Mouse (Mus musculus): Measurements from ENCODE around the gene Ece1.

Ece1 gene

DNA sequence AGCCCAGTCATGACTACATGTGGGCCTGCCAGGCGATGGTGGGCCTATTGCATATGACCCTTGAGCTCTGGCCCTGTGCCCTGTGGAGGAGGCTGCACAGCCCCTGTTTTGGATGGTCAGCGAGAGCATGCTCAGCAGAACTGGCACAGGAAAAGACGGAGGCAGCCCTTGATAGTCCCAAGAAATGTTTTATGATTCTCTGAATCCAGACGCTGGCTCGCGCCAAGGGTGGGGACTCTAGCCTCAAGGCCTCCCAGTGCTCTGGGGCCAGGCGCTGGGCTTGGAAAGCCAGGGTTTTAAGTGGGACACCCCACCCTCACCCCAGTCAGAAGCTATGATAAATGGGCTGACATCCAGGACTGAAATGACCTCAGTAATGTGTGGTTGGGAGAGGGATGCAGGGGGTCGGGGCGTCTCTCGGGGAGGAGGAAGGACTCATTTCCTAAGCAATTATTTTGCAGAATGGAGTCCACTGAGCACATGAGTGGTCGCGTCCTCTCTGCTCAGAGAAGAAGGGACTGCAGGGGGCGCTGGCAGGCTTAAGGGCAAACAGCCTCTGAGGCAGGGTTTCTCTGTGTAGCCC, 5.7 kb downstream of the Ece1 start:
- ChIA-PET CTCF (interaction anchor here (0.5 to 2.8 kb wide), 16 partner anchors 10 to 1835 kb away, joined by 3 to 8 read pairs (median 4); no protein-coding TSS in a partner anchor), POLR2A (interaction anchor here in 1 of 4 experiments (1.2 to 1.8 kb wide), 3 partner anchors 15 to 201 kb away, joined by 3 to 4 read pairs (median 3); no protein-coding TSS in a partner anchor)

- CTCF ChIA-PET, result interaction anchor here (0.5 to 2.8 kb wide), 15 partner anchors 8 to 1775 kb away, joined by 3 to 12 read pairs (median 4); partner anchors contain the start of gene Ece1 (in 1 of the 4)
- POLR2A ChIA-PET, result interaction anchor here (0.6 to 0.7 kb wide), 5 partner anchors 15 to 159 kb away, joined by 3 to 4 read pairs (median 4); no protein-coding TSS in a partner anchor
These were observed 7.7 kb downstream of the Ece1 start for GRCm38 (mm10) chr4:137869667-137870274.

GRCm38 (mm10) chr4:137870979-137871378, 8.9 kb downstream of the Ece1 start:
- ChIA-PET POLR2A (interaction anchor here in 2 of 4 experiments (0.9 to 3.0 kb wide), 4 partner anchors 9 to 75 kb away, joined by 3 to 13 read pairs (median 6); partner anchors contain the start of gene Ece1 (in 2 of the 2)), CTCF (interaction anchor here (0.5 to 3.7 kb wide), 20 partner anchors 8 to 283 kb away, joined by 3 to 14 read pairs (median 4); partner anchors contain the start of gene Ece1 (in 2 of the 4))

DNA sequence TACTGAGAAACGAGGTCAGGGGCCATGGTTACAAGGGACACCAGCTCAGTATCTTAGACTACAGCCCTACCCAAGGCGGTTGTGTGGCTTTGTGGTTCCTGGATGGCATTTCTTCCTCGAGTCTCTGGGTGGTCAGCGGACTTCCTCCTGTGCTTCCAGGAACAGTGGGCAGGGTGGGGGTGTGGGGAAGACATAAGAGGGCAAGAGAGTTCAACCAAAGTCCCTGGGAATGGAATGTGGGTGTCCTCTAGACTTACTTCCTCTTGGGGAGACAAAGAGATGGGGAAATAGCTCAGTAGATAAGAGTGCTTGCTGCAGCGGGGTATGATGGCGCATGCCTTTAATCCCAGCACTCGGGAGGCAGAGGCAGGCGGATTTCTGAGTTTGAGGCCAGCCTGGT, 9.4 kb downstream of the Ece1 start:
- POLR2A ChIA-PET, result interaction anchor here in 3 of 4 experiments (0.7 to 3.0 kb wide), 6 partner anchors 9 to 74 kb away, joined by 3 to 13 read pairs (median 4); partner anchors contain the start of gene Ece1 (in 3 of the 3)
- CTCF ChIA-PET, result interaction anchor here (0.5 to 3.7 kb wide), 23 partner anchors 8 to 282 kb away, joined by 3 to 14 read pairs (median 4); partner anchors contain the start of gene Ece1 (in 2 of the 4)

DNA sequence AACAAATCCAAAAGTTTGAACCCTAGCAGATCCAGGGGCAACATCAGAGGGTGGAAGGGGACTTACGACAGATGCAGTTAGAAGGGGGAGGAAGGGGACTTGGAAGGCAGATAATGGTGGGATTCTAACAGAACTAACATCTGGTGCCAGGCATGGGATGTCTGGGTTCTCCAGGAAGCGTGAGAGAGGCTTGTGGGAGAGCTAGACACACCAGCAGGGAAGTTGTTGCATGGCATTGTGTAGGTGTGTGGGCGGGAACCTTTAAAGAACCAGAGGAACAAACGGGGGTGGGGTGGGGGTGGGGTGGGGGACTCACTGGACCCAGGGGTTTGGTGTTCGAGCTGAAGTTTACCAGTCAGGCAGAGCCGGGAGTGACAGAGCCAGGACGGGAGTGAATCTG, 12.3 kb downstream of the Ece1 start:
- ChIA-PET POLR2A (interaction anchor here in 3 of 4 experiments (0.5 to 1.9 kb wide), 7 partner anchors 11 to 578 kb away, joined by 3 to 9 read pairs (median 6); partner anchors contain the start of gene Ece1 (in 1 of the 3)), CTCF (interaction anchor here in 3 of 4 experiments (0.6 to 3.7 kb wide), 9 partner anchors 11 to 221 kb away, joined by 3 to 14 read pairs (median 3); partner anchors contain the start of gene Ece1 (in 1 of the 3))

GRCm38 (mm10) chr4:137874826-137875225, 12.8 kb downstream of the Ece1 start:
- POLR2A ChIA-PET, result interaction anchor here in 3 of 4 experiments (0.6 to 2.4 kb wide), 6 partner anchors 10 to 578 kb away, joined by 3 to 9 read pairs (median 8); partner anchors contain the start of gene Ece1 (in 2 of the 3)
- CTCF ChIA-PET, result interaction anchor here in 3 of 4 experiments (0.6 to 3.7 kb wide), 6 partner anchors 10 to 151 kb away, joined by 3 to 14 read pairs (median 3); partner anchors contain the start of gene Ece1 (in 1 of the 3)

DNA sequence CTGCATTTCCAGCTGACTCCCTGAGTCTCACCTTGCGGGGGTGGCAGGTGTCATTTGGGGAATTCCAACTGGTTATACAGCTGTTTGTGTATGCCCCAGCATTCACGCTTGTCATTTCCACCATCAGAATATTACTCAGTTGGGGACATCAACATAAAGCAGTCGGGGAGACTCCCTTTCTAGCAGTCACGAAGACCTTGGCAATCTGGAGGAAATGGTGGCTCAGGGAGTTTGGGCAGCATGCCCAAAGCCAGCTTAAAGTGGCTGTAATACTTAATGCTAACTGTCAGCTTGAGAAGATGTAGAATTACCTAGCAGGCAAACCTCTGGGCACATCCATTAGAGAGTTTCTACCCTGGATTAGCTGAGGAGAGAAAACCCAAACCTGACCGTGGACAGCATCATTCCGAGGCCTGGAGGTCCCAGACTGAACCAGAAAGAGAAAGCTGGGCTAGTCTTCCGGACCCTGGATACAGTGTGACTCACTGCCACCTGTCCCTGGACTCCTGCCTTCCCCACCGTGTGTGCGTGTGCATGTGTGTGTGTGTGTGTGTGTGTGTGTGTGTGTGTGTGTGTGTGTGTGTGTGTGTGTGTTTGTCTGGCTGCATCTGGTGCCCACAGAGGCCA, 13.5 kb downstream of the Ece1 start:
- CTCF ChIA-PET, result interaction anchor here (0.5 to 1.1 kb wide), 6 partner anchors 10 to 1209 kb away, joined by 3 to 7 read pairs (median 4); no protein-coding TSS in a partner anchor
- POLR2A ChIA-PET, result interaction anchor here in 2 of 4 experiments (0.6 to 3.7 kb wide), 9 partner anchors 12 to 259 kb away, joined by 3 to 9 read pairs (median 4); partner anchors contain the start of gene Ece1 (in 2 of the 2)

- CTCF ChIA-PET, result interaction anchor here in 2 of 4 experiments (0.5 to 1.0 kb wide), 4 partner anchors 11 to 39 kb away, joined by 3 to 5 read pairs (median 4); partner anchors contain the start of gene Ece1 (in 1 of the 2)
- POLR2A ChIA-PET, result interaction anchor here in 3 of 4 experiments (0.7 to 3.7 kb wide), 7 partner anchors 14 to 32 kb away, joined by 3 to 9 read pairs (median 5); partner anchors contain the start of gene Ece1 (in 3 of the 3)
These were observed 14.8 kb downstream of the Ece1 start for GRCm38 (mm10) chr4:137876834-137877233.

- CTCF ChIA-PET, result interaction anchor here in 2 of 4 experiments (0.6 to 1.3 kb wide), 4 partner anchors 10 to 29 kb away, joined by 3 to 5 read pairs (median 4); partner anchors contain the start of gene Ece1 (in 1 of the 2)
These were observed 15.4 kb downstream of the Ece1 start for GRCm38 (mm10) chr4:137877432-137877881.

DNA sequence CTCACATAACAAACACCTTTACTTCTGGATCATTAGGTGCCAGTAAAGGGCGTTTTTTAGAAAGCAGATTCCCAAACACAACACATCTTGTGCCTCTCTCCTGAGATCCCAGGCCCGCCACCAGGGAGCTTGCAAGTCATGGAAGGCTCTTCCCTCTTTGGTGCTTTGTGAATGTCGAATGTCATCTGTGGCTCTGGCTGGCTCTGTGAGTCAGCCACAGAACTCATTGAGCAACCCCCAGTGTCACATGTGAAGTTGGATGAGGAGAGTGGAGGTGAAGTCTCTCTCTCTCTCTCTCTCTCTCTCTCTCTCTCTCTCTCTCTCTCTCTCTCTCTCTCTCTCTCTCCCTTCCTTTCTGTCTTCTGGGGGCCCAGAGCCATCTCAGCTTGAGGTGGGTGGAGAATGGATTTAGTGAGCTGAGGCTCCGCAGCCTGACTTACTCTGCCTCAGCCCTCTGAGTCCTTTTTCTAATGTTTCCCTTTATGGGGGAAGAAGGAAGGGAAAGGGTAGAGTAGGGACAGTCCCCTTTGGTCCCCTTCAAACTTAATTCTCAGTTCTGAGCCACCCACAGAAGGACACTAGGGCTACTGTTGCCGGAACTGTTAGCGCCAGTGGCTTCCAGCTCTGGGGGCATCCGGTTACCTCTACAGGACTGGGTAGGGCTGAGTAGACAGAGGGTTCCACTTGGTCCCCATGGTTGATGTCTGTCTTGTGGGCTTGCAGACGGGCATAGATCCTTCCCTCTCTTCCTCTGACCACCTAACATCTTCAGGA, 17.5 kb downstream of the Ece1 start:
- CTCF ChIA-PET, result interaction anchor here (0.6 to 1.7 kb wide), 9 partner anchors 28 to 66 kb away, joined by 3 to 8 read pairs (median 4); no protein-coding TSS in a partner anchor
- POLR2A ChIA-PET, result interaction anchor here in 2 of 4 experiments (0.6 to 3.7 kb wide), 4 partner anchors 12 to 1521 kb away, joined by 3 to 9 read pairs (median 4); no protein-coding TSS in a partner anchor

More at GRCm38 (mm10) chr4:137877432-137877881, 15.4 kb downstream of the Ece1 start:
- POLR2A ChIA-PET, result interaction anchor here (0.7 to 3.7 kb wide), 11 partner anchors 14 to 77 kb away, joined by 3 to 9 read pairs (median 4); partner anchors contain the start of gene Ece1 (in 2 of the 4)

GRCm38 (mm10) chr4:137881445-137881844, 19.4 kb downstream of the Ece1 start:
- CTCF ChIA-PET, result interaction anchor here in 1 of 4 experiments (1.0 to 1.1 kb wide), 2 partner anchors 28 to 54 kb away, joined by 3 read pairs; no protein-coding TSS in a partner anchor

DNA sequence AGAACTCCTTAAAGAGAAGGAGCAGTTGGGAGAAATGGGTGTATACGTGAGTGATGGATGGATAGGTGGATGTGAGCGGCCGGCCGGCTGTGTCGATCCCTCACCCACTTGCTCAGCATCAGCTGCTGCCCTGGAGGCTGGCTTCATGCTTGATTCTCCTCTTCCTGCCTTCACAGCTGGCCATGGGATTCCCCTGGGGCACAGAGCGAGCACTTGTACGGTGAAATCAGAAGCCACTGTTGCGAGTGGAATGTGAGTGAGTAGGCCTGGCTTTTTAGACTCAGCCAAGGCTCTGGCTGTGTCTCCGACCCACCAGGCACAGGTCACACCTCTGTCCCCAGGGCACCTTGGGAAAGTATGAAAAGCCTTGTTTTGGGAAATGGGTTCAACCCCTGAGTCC, 20.6 kb downstream of the Ece1 start:
- POLR2A ChIA-PET, result interaction anchor here in 2 of 4 experiments (0.6 to 1.4 kb wide), 4 partner anchors 11 to 111 kb away, joined by 3 read pairs; no protein-coding TSS in a partner anchor
- CTCF ChIA-PET, result interaction anchor here in 1 of 4 experiments (0.6 kb wide), 1 partner anchor 15 kb away, joined by 3 read pairs; no protein-coding TSS in a partner anchor

More at GRCm38 (mm10) chr4:137881445-137881844, 19.4 kb downstream of the Ece1 start:
- POLR2A ChIA-PET, result interaction anchor here in 2 of 4 experiments (0.9 to 1.2 kb wide), 2 partner anchors 10 to 11 kb away, joined by 3 read pairs; no protein-coding TSS in a partner anchor

DNA sequence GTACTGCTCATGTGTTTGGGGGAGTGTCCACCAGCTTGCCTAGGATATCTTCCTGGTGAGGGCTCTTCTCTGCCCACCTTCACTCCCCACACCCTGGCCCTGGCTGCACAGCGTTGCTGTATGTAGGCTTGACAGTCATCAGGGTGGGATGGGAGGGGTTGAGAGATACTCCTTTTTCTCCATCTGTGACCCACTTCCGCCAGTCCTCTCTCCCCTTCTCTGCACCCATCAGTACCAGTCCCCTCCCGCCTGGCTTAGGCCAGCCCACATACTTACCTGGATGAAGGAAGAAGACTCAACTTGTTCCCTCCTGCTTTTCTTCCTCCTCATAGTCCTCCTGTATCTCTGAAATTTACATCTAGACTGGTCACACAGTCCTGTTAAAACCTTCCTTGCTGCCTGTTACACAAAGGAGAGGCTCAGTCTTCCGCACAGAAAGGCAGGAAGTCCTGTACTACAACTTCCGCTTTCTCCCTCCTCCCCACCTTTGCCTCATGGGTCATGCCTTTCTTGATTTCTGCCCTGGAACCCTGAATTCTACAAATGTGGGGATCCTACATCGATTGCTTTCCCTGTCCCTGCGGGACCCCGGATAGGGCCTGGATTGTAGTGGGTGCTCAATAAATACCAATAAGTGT, 21.6 kb downstream of the Ece1 start:
- ChIA-PET POLR2A (interaction anchor here in 3 of 4 experiments (0.6 to 2.2 kb wide), 6 partner anchors 8 to 214 kb away, joined by 3 to 9 read pairs (median 4); no protein-coding TSS in a partner anchor), CTCF (interaction anchor here in 1 of 4 experiments (0.6 to 1.5 kb wide), 3 partner anchors 16 to 83 kb away, joined by 3 to 5 read pairs (median 3); no protein-coding TSS in a partner anchor)

- POLR2A ChIA-PET, result interaction anchor here in 3 of 4 experiments (0.6 to 1.4 kb wide), 4 partner anchors 12 to 27 kb away, joined by 4 to 5 read pairs (median 4); no protein-coding TSS in a partner anchor
- CTCF ChIA-PET, result interaction anchor here in 3 of 4 experiments (0.6 to 1.0 kb wide), 6 partner anchors 10 to 1072 kb away, joined by 3 to 5 read pairs (median 4); partner anchors contain the start of gene Ece1 (in 1 of the 3)
These were observed 25.4 kb downstream of the Ece1 start for GRCm38 (mm10) chr4:137887337-137887992.

DNA sequence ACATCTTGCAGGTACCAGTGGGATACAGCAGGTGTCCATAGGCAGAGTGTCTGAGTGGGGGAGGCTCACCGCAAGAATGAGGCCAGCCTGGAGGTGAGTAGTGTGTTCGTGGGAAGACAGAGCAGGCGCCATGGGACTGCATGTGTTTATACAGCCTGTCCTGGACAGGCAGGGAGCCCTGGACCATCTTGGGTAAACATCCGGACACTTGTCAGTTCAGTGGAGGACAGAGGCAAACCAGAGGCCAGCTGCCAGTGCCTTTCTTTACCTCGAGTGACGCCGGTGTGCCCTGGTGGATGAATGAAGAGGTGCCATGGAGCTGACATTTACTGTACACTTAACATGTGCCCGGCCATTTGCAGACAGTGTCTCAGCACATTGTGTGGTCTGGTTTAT, 26.0 kb downstream of the Ece1 start:
- CTCF ChIA-PET, result interaction anchor here in 3 of 4 experiments (0.6 to 1.0 kb wide), 6 partner anchors 11 to 1072 kb away, joined by 3 to 5 read pairs (median 4); partner anchors contain the start of gene Ece1 (in 1 of the 3)
- POLR2A ChIA-PET, result interaction anchor here in 2 of 4 experiments (0.6 to 1.4 kb wide), 2 partner anchors 12 to 26 kb away, joined by 4 read pairs; no protein-coding TSS in a partner anchor

All from embryonic stem cell, embryonic (primary cell).